Mouse (Mus musculus) midbrain, embryonic 15.5 days (tissue): ENCODE measurements around the gene Pold2. TPM values are rescaled to one million over a fixed set of nuclear protein-coding genes. Genes with fewer than 3 reads are reported as not detected.

ENCODE experiments used
- ATAC-seq: fragments of 200-750 bp; cut with Nextera tagmentation; replicated peaks from 2 replicates; pipeline ENCODE4 v1.8.0; 2017; ENCODE audit warnings: moderate TSS enrichment
- H3K27ac ChIP-seq: fragments of 300-500 bp; sonication (generic); 2 replicates; pipeline ENCODE4 v1.5.1; 2015; ENCODE audit warnings: mild to moderate bottlenecking, inconsistent platforms
- H3K27me3 ChIP-seq: fragments of 300-500 bp; sonication (generic); replicated peaks from 2 replicates; pipeline ENCODE4 v1.6.1; 2015; ENCODE audit warnings: inconsistent platforms
- H3K36me3 ChIP-seq: fragments of 300-500 bp; sonication (generic); replicated peaks from 2 replicates; pipeline ENCODE4 v1.6.1; 2015; ENCODE audit warnings: inconsistent platforms
- H3K4me1 ChIP-seq: fragments of 300-500 bp; sonication (generic); 2 replicates; pipeline ENCODE4 v1.6.1; 2015; ENCODE audit warnings: inconsistent platforms
- H3K4me2 ChIP-seq: fragments of 300-500 bp; sonication (generic); 2 replicates; pipeline ENCODE4 v1.6.1; 2015; ENCODE audit warnings: inconsistent platforms, mild to moderate bottlenecking, moderate library complexity
- H3K4me3 ChIP-seq: fragments of 300-500 bp; sonication (generic); 2 replicates; pipeline ENCODE4 v1.5.1; 2015; ENCODE audit warnings: mild to moderate bottlenecking, inconsistent platforms
- H3K9ac ChIP-seq: fragments of 300-500 bp; sonication (generic); 2 replicates; pipeline ENCODE4 v1.6.1; 2015; ENCODE audit warnings: mild to moderate bottlenecking, inconsistent platforms
- H3K9me3 ChIP-seq: fragments of 300-500 bp; sonication (generic); 2 replicates; pipeline ENCODE4 v1.6.1; 2016; ENCODE audit warnings: inconsistent platforms
- WGBS: fragments of 180-500 bp; shearing (Covaris S2); methylation state at CpG from one replicate; pipeline ENCODE4 v1.1.7; 2015; ENCODE audit warnings: mixed read lengths; 5-methylcytosine and 5-hydroxymethylcytosine counted together
- polyA plus RNA-seq: library from polyadenylated mRNA; unstranded; fragments of >200 nt; fragmentation: Nextera tagmentation; extraction: Ambion mirVana; gene quantifications from 2 replicates; pipeline ENCODE4 v1.2.1, GENCODE M21; 2015

The Pold2 gene
- polyA plus RNA-seq, 1 experiment from 2014 or later, result 51.0 TPM

DNA sequence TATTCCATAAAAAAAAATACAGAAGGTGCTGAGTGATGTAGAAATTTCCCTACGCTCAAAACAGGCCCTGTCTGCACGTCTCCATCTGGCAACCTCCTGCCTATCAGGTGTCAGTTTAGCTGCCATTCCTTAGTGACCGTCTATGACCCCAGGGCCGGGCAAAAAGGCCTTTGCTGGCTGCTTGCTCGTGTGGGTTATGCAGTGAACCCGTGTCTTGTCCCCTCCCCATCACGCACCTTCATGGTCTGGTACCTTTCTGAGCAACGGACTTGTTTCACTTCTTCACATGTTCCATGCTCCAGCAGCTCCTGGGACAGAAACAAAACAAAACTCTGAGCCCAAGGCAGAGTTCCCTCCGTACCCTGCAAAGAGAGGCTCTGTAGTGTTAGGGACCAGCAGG, 43.6 kb downstream of the Pold2 start:
- Histone ChIP-seq H3K4me2 (no peak overlapping the region), H3K9me3 (no peaks in the 10 kb centered on the region), H3K4me3 (no peak overlapping the region), H3K27ac (no peak overlapping the region), H3K4me1 (peaks cover 17% of the 10 kb centered on the region; the same call in 1 of the 2 replicates), H3K9ac (no peak overlapping the region), H3K27me3 (no peaks in the 10 kb centered on the region), H3K36me3 (0 out of 2 replicates have a peak, but pooled peaks cover 3% of the 10 kb centered on the region)
- 91% methylated on average over 9 of the region's 9 CpGs for WGBS
- no peak for ATAC-seq

DNA sequence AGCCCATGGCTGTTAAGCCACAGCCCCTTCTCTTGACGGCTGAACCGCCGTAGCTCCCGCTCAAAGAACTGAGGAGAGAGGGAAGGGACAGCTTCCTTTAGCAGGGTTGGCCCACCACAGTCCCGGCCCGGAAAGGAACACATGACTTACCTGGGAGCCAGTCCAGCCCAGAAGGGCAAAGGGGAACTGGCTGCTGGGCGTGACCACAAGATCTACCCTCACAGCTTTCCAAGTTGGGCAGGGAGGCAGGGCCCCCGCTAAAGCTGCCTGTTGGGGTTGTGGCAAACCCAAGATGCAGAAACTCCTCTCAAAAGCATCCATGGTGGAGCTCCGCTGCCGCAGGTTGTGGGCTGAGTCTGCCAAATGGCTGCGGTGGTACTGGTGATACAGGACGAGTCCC, 48.8 kb downstream of the Pold2 start:
- H3K4me1 ChIP-seq, result no peaks in the 10 kb centered on the region
- H3K36me3 ChIP-seq, result 0 out of 2 replicates have a peak, but pooled peaks cover 7% of the 10 kb centered on the region
- no peak overlapping the region for H3K9ac ChIP-seq
- H3K27me3 ChIP-seq, result no peaks in the 10 kb centered on the region
- no peak for ATAC-seq
- no peak overlapping the region for H3K27ac ChIP-seq
- H3K9me3 ChIP-seq, result no peaks in the 10 kb centered on the region
- no peak overlapping the region for H3K4me3 ChIP-seq
- WGBS, result 94% methylated on average over 12 of the region's 12 CpGs
- H3K4me2 ChIP-seq, result no peak overlapping the region

DNA sequence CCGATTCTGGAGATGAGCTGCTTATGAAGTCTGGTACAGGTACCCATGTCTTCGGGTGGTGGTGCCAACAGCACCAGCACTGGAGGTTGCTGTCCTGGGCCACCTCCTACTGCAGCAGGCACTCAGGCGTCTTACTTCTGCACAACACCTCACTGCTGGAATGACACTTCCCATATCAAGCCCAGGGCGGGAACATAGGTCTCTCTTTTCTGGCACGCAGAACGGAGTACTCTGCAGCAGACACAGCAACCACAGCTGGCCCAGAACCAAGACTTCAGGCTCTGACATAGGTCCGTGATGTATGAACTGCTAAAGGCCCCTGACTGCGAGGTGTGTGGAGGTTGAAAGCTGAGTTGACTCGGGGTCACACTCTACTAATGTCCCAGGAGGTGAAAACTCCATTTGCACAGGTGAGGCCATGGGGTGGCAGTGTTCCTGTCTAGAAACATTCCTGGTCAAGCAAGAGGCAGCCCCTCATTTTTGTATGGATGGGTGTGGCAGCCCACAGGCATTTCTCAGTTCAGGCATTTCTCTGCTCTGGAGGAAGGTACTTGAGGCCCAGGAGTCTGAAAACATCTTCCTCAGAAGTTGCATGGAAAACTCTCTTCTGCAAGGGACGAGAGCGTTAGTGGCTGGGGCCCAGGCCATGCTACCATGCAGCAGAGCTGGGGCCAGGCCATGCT, 49.4 kb downstream of the Pold2 start:
- Histone ChIP-seq H3K9me3 (no peaks in the 10 kb centered on the region), H3K9ac (no peak overlapping the region), H3K4me3 (no peak overlapping the region), H3K4me2 (no peak overlapping the region), H3K27me3 (no peaks in the 10 kb centered on the region), H3K36me3 (0 out of 2 replicates have a peak, but pooled peaks cover 7% of the 10 kb centered on the region), H3K4me1 (no peaks in the 10 kb centered on the region), H3K27ac (no peak overlapping the region)
- WGBS, result 89% methylated on average over 11 of the region's 11 CpGs
- ATAC-seq, result no peak

DNA sequence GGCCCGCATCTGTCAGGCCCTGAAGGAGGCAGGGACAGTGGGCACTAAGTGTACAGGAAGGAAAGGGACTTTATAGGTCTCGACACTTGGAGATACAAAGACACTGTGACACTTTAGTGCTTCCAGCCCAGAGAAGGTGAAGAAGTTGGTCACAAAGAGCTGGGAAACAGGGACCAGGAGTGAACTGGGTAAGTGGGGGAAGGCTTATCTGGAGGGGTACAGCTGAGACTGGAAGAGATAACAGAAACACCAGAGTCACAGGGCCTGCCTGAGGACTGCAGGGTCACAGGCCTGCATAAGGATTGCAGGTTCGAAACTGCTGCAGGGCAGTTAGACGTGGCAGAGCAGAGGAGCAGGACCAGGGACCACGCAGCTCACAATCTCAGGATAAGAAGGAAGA, 50.2 kb downstream of the Pold2 start:
- H3K4me2 ChIP-seq, result no peak overlapping the region
- no peak for ATAC-seq
- H3K9ac ChIP-seq, result no peak overlapping the region
- no peaks in the 10 kb centered on the region for H3K4me1 ChIP-seq
- no peaks in the 10 kb centered on the region for H3K27me3 ChIP-seq
- 94% methylated on average over 5 of the region's 5 CpGs for WGBS
- no peaks in the 10 kb centered on the region for H3K9me3 ChIP-seq
- H3K27ac ChIP-seq, result no peak overlapping the region
- H3K4me3 ChIP-seq, result no peak overlapping the region
- H3K36me3 ChIP-seq, result 0 out of 2 replicates have a peak, but pooled peaks cover 7% of the 10 kb centered on the region

GRCm38 (mm10) chr11:5825432-5825831, 52.7 kb downstream of the Pold2 start:
- ATAC-seq, result no peak
- Histone ChIP-seq H3K36me3 (0 out of 2 replicates have a peak, but pooled peaks cover 7% of the 10 kb centered on the region), H3K4me3 (no peak overlapping the region), H3K4me1 (no peaks in the 10 kb centered on the region), H3K9me3 (no peaks in the 10 kb centered on the region), H3K9ac (no peak overlapping the region), H3K27me3 (no peaks in the 10 kb centered on the region), H3K4me2 (no peak overlapping the region), H3K27ac (no peak overlapping the region)

Other genes with a start within 250 kb of the Pold2 start
- gene Mrps24, start 162.6 kb downstream of the Pold2 start, polyA plus RNA-seq, result 170 and 176 TPM in 2 replicates
- 36.9 and 37.6 TPM in 2 replicates for gene Urgcp, start 115.9 kb downstream of the Pold2 start, polyA plus RNA-seq
- gene Dbnl, start 89.8 kb downstream of the Pold2 start, polyA plus RNA-seq, result 151 and 154 TPM in 2 replicates
- 2.4 and 3.4 TPM in 2 replicates for gene Pgam2, start 74.6 kb downstream of the Pold2 start, polyA plus RNA-seq
- 8.4 and 8.8 TPM in 2 replicates for gene Polm, start 40.3 kb downstream of the Pold2 start, polyA plus RNA-seq
- gene Aebp1, start 16.3 kb downstream of the Pold2 start, polyA plus RNA-seq, result 21.9 and 27.7 TPM in 2 replicates
- gene Myl7, start 20.5 kb upstream of the Pold2 start, polyA plus RNA-seq, result 1.6 TPM in 1 of 2 replicates, not detected in the other
- gene Gck, start 71.8 kb upstream of the Pold2 start, polyA plus RNA-seq, result 10.0 and 11.2 TPM in 2 replicates
- gene Ykt6, start 77.4 kb upstream of the Pold2 start, polyA plus RNA-seq, result 96.8 and 104 TPM in 2 replicates
- 134 and 147 TPM in 2 replicates for gene Camk2b, start 188.1 kb upstream of the Pold2 start, polyA plus RNA-seq